Mouse (Mus musculus) kidney, adult 18-20 months (tissue): Measurements from ENCODE around the gene Sema3g.

Experiments
- DNase-seq: peaks from one replicate; pipeline ENCODE4 v3.0.0; 2021

The Sema3g gene

GRCm38 (mm10) chr14:31217666-31218065 lies at the start of gene Sema3g:
Gene Sema3g, plus strand, starts transcription at chr14:31217860.
- DNase-seq = peak; percentile 77

DNA sequence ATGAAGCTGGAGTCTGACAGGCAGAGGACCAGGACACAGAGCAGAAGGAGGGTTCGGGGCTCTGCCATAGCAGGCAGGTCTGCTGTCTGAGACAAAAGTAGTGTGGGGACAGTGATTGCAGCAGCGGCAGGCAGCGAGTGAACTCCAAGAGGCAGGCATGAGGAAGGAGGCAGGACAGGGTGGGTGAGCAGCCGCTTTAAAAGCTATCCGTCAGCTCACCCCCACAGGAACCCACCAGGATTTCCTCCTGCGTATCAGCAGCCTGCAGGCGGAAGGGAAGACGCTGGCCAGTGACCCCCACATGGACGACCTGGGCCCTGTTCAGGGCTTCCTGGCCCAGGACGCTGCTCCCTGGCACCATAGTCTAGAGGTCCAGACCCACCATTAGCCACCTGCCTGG lies 49.2 kb upstream of the Sema3g start, which contains the start of gene Stab1:
Stab1 (minus strand) TSS at position 217 of the 400 bp plus-strand sequence.
- DNase-seq = peak; percentile 47

DNA sequence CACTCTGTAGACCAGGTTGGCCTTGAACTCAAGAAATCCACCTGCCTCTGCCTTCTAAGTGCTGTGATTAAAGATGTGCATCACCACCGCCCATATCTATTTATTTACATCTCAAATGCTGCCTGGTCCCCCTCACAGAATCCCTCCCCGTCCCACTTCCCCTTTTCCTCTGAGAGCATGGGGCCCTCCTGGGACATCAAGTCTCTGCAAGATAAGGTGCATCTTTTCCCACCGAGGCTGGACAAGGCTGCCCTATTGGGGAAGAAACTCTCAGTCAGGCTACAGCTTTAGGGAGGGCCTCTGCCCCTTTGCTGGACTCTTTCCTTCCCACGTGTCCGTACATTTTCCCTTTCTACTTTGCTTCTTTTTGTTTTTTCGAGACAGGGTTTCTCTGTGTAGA lies 48.2 kb upstream of the Sema3g start:
- DNase-seq = no peak

- no peak for DNase-seq
Observed at GRCm38 (mm10) chr14:31170963-31171362, 46.7 kb upstream of the Sema3g start.

DNA sequence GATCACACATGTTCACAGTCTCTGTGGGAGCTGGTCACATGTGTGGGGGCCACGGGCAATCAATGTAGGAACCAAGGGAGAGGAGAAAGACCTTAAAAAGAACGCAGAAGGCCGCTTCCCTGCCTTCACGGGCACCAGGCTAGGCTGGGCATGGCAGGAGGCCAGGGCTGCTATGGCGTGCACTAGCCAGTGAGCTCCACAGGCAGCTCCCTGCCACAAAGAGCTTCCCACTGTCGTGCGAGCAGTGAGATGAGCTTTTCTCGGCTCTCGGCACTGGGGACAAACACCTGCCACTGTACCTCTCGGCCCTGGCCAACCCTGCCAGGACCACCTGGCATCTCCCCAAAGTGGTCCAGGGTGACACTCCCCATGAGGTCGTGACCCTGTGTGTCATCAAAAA lies 46.3 kb upstream of the Sema3g start:
- DNase-seq = no peak

- no peak for DNase-seq
Observed at GRCm38 (mm10) chr14:31171821-31172220, 45.8 kb upstream of the Sema3g start.

- peak; percentile 36 for DNase-seq
Observed at GRCm38 (mm10) chr14:31172781-31173455, 44.7 kb upstream of the Sema3g start.

GRCm38 (mm10) chr14:31173537-31173936 lies 44.1 kb upstream of the Sema3g start:
- no peak for DNase-seq

GRCm38 (mm10) chr14:31177287-31177686 lies 40.4 kb upstream of the Sema3g start:
- no peak for DNase-seq

GRCm38 (mm10) chr14:31177715-31178114 lies 39.9 kb upstream of the Sema3g start:
- DNase-seq = no peak

DNA sequence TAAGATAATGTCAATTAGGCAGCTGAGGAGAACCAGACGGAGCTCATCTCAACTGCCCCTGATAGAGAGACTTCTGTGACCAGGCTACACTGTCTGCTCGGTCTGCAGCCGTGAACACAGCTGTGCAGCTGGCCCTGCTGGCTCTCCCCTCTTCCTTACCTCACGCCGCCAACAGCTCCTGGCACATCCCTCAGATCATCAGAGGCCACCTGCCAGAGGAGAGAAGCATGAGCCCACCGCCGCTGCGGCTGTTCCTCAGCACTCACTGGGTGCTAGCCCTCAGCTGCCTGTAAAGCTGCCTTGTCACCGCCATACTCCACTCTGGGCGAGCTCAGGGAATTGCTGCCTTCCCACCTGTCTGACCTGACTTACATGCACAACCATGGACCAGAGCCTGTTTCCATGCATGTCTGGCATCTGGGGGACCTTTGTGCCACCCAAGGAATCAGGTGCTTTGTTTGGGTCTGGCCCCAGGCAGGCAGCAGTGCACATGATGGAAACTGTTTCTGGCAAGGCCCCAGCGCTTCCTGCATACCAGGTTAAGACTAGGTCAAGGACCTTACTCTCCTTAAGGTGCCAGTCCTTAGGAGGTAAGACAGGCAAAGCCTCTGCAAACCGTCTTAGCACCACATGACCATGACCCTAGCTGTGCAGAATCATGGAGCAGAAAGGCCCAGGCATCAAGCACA lies 37.8 kb upstream of the Sema3g start:
- peak; percentile 68 for DNase-seq

DNA sequence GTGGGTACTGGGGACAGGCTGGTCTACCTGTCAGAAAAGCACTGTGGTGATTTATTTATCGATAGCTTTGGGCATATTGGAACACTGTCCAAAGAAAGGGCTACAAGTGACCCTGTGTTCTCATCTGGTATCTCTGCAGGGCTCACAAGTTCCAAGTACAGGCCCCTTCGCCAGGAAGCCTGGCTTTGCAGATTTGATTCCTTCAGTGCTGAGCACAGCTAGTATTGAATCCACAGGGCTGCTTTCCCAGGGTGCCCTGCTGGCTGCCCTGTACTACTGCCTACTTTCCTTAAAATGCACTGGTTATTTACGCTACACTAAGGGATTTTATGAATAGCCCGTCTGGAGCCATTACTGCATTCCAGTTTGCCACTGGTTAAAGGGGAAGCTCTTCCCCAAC lies 36.1 kb upstream of the Sema3g start:
- DNase-seq = no peak

DNA sequence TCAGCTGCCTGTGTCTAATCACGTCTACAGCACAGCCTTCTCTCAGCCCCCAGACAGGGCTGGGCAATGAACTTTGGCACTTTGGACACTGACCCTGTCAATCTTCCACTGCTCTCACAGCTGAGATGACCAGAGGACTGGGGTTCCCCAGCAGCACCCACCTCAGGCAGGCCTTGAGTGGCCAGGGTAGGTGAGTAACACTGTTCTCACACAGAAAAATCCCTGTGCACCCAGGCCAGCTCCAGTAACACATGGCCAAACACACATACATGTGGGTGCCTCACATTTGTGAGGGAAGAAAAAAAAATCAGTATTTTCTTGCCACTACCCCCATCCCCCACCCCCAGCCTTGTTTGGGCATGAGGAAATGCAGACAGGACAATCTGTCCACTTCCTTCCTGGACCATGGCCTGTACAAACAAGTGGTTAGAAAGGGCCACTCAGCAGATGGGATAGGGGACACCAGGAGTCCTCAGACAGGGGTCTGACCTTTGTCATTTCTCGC lies 34.8 kb upstream of the Sema3g start:
- DNase-seq = peak; percentile 64

DNA sequence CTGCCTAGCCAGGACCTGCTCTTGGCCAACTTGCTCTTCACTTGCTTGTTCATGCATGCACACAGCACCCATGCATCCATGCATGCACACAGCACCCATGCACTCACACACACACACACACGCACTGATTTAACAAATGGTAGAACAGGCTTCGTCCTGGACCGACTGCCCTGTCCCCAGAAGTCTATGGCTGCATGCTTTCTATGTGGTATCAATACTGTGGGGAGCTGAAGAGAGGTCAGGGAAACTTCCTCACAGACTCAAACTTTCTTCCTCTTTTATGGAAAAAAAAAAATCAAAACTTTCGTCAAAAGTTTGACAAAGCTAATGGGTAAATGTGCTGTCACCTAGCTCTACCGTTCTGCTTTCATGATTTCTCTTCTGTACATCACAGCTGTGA lies 34.1 kb upstream of the Sema3g start:
- no peak for DNase-seq

- DNase-seq = no peak
Observed at GRCm38 (mm10) chr14:31184195-31184594, 33.5 kb upstream of the Sema3g start.

DNA sequence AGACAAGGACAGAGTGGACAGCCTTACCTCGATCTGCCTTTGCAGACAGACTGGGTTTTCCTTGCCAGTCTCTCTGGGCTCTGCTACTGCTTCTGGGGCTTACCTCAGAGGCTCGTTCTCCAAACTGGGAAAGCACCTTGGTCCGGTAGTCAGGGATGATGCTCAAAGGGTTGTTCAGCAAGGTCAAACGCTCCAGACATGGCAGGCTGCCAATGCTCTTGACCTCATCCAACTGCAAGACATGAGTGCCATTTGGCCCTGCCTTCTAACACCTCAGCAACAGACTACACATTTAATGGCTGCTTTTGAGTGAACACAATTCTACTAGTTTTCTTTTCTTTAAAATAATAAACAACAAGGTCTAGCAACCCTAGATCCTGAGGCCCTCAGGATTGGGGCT lies 31.0 kb upstream of the Sema3g start:
- DNase-seq = peak; percentile 77

- DNase-seq = no peak
Observed at GRCm38 (mm10) chr14:31188771-31189181, 28.9 kb upstream of the Sema3g start.

- DNase-seq = no peak
Observed at GRCm38 (mm10) chr14:31189348-31189747, 28.3 kb upstream of the Sema3g start.

DNA sequence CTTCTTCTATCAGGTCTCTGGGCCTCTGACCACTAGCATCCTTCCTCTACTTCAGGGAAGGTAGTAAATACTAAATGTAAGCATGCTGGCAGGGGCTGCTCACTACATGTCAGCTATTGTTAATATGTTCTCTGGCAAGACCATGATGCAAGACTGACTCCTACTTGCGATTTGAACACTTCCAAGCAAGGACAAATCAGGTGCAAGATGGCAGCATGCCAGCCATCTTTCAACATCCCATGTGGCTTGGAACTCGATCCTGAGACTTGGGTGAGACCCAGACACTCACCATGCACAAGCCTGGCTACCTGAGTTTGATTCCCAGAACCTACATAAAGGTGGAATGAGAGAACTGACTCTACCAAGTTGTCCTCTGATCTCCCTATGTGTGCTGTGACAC lies 25.7 kb upstream of the Sema3g start:
- no peak for DNase-seq

- no peak for DNase-seq
Observed at GRCm38 (mm10) chr14:31193791-31194190, 23.9 kb upstream of the Sema3g start.

DNA sequence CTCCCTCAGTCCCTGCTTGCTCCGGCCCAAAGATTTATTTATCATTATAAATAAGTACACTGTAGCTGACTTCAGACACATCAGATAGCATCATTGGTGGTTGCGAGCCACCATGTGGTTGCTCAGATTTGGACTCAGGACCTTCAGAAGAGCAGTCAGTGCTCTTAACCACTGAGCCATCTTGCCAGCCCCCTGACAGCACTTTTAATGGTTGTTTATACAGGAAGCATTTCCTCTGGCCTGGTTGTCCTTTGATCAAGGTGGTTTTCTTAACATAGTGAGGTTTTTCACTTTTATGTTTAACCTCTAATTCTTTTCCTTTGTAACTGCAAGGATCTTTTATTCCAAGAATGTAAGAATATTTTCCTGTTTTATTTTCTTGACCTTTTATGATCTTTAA lies 23.2 kb upstream of the Sema3g start:
- DNase-seq = no peak

DNA sequence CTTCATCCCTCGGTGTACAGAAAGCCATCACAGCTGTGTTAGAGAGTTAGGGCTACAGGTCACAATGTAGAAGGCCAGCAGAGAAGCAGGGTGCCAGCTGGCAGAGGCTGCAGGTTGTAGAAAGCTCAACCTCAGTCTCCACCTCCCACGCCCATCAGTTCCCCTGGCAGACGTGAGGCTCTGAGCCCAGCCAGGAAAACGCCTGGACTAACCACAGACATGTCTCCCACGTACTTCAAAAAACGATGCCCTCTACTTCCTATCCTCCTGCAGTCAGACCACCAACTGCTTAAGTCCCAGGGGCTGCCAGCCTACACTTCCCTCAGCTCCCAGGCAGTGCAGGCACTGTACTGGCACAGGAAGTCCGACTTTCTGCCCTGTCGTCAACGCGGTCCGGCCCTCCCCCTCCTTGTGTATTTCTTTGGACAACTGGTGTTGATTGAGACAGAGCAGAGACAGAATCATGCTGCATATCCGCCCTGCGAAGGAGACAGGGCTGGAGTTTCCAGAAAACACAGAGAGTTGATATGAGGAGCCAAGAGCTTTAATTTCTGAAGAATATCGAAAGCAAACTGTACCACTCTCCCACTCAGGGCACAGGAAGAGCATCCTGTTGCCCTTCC lies 22.7 kb upstream of the Sema3g start:
- peak; percentile 62 for DNase-seq

- DNase-seq = no peak
Observed at GRCm38 (mm10) chr14:31195521-31195920, 22.1 kb upstream of the Sema3g start.

- DNase-seq = peak; percentile 56
Observed at GRCm38 (mm10) chr14:31195968-31196367, 21.7 kb upstream of the Sema3g start.
